Mouse (Mus musculus) lung, postnatal 0 days (tissue): Measurements from ENCODE around the gene Dnajc5.

Experiments used
- CTCF ChIP-seq: IDR thresholded peaks from 2 replicates; pipeline ENCODE4 v1.5.1; 2016; ENCODE audit warnings: antibody characterized with exemption, mild to moderate bottlenecking
- EP300 ChIP-seq: IDR thresholded peaks from 2 replicates; pipeline ENCODE4 v1.6.1; 2016; ENCODE audit warnings: antibody characterized with exemption, mild to moderate bottlenecking, control low read depth

DNA sequence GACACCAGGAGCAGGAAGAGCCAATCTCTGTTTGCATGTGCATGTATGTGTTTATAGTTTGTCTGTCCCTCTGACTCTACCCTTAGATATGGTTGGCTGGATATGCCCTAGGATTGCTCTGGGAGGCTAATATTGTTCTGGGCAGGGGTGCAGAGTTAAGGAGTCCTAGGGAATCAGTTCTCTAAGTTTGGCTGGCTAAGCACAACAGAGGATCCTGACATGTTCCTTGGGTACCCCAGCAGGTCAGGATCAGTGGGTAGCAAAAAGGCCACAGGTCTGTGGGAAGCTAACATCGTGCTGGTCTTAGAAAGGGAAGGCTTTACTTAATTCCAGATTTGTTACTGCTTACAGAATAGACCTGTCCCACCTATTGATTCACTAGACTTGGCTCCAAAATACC lies 59.4 kb downstream of the Dnajc5 start:
- no peak for TF ChIP-seq CTCF
- TF ChIP-seq EP300: no peak
